Mouse (Mus musculus): Measurements from ENCODE around the gene Tmod1. TPM values are rescaled to one million over a fixed set of nuclear protein-coding genes. Genes with fewer than 3 reads are reported as not detected.

Gene Tmod1
- polyA plus RNA-seq, 1 experiment from 2014 or later: 5.2 TPM

DNA sequence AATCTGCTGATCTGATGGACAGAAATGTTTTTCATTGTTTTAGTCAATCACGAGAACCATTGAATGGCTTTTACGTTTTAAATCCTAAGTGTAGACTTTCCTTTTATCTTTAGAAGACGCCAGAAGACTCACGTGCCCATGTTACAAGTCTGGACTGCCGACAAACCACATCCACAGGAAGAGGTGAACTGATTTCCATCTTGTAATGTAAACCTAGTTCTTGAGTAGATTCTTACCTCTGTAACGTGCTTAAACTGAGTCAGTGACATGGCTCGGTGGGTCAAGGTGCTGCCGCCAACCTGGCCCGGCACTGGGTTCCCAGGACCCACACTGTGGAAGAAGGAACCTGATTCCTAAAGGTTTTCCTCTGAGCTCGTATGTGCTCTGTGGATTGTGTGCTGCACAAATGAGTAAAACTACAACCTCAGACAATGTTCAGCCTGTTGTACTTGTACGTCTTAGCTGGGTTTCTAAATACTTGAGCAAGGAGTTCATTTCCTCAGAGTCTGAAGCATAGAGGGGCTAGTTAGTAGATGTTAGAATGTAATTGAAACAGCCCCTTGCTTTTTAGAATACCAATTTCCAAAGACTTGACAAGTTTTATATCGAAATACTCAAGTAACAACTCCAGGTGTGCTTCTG, 113.3 kb downstream of the Tmod1 start:
- Histone ChIP-seq H3K27ac (ENCODE audit: low read depth, low read length) (no peak overlapping the region), H3K4me3 (ENCODE audit: low read length) (no peak overlapping the region), H3K36me3 (ENCODE audit: control insufficient read depth, insufficient read depth, low read length) (peaks cover 89% of the 10 kb centered on the region), H3K9me3 (ENCODE audit: control insufficient read depth, low read length) (no peaks in the 10 kb centered on the region), H3K27me3 (ENCODE audit: control insufficient read depth, insufficient read depth, low read length) (no peaks in the 10 kb centered on the region), H3K9ac (ENCODE audit: low read depth, low read length) (no peak overlapping the region), H3K4me2 (replicated peaks; ENCODE audit: low read depth, low read length) (no peak overlapping the region), H3K4me1 (ENCODE audit: control insufficient read depth, insufficient read depth, low read length) (no peaks in the 10 kb centered on the region)
- 93% methylated on average over 12 of the region's 12 CpGs for WGBS
- no peak for ATAC-seq (ENCODE audit: low FRiP score, low TSS enrichment)

DNA sequence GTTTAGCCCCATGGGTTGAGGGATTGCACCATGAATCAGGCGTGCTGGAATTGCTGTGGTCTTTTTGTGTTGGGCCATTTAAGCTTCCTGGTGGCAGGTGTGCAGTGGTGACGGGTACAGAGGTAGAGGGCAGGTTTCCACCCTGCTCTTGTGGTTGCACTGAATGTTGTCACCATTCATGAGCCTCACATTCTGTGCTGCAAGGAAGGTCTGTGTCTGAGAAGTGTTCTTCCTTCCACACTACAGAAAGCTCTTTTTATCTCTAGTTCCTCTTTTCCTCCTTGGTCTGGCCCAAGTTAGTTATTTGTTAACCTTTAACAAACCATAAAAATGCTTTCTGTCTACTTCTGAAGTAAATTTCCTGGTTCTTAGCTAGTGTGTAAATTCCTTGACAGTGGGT, 125.3 kb downstream of the Tmod1 start:
- no peaks in the 10 kb centered on the region for H3K27me3 ChIP-seq (ENCODE audit: control insufficient read depth, insufficient read depth, low read length)
- H3K9me3 ChIP-seq (ENCODE audit: control insufficient read depth, low read length): no peaks in the 10 kb centered on the region
- ATAC-seq (ENCODE audit: low FRiP score, low TSS enrichment): no peak
- WGBS: 94% methylated on average over 2 of the region's 2 CpGs
- H3K27ac ChIP-seq (ENCODE audit: low read depth, low read length): no peak overlapping the region
- no peak overlapping the region for H3K9ac ChIP-seq (ENCODE audit: low read depth, low read length)
- no peak overlapping the region for H3K4me3 ChIP-seq (ENCODE audit: low read length)
- no peaks in the 10 kb centered on the region for H3K4me1 ChIP-seq (ENCODE audit: control insufficient read depth, insufficient read depth, low read length)
- H3K4me2 ChIP-seq (replicated peaks; ENCODE audit: low read depth, low read length): no peak overlapping the region
- peaks cover 91% of the 10 kb centered on the region for H3K36me3 ChIP-seq (ENCODE audit: control insufficient read depth, insufficient read depth, low read length)

Other genes starting within 250 kb of the Tmod1 start
- 2.0 and 2.2 TPM in 2 replicates for gene Aldh1b1, start 239.9 kb upstream of the Tmod1 start, polyA plus RNA-seq (2014; fragmentation: Nextera tagmentation; extraction: Ambion mirVana)
- 0.14 TPM in 2 replicates for gene Igfbpl1, start 212.0 kb upstream of the Tmod1 start, polyA plus RNA-seq (2014; fragmentation: Nextera tagmentation; extraction: Ambion mirVana)
- gene Stra6l, start 190.3 kb upstream of the Tmod1 start, polyA plus RNA-seq (2014; fragmentation: Nextera tagmentation; extraction: Ambion mirVana): 0.29 and 0.61 TPM in 2 replicates
- 0.16 and 0.80 TPM in 2 replicates for gene Ccdc180, start 148.6 kb upstream of the Tmod1 start, polyA plus RNA-seq (2014; fragmentation: Nextera tagmentation; extraction: Ambion mirVana)
- 8.8 and 19.0 TPM in 2 replicates for gene Tdrd7, start 73.6 kb upstream of the Tmod1 start, polyA plus RNA-seq (2014; fragmentation: Nextera tagmentation; extraction: Ambion mirVana)
- 70.5 and 106 TPM in 2 replicates for gene Ncbp1, start 99.7 kb downstream of the Tmod1 start, polyA plus RNA-seq (2014; fragmentation: Nextera tagmentation; extraction: Ambion mirVana)
- 23.5 and 46.0 TPM in 2 replicates for gene Tstd2, start 99.8 kb downstream of the Tmod1 start, polyA plus RNA-seq (2014; fragmentation: Nextera tagmentation; extraction: Ambion mirVana)
- 23.8 and 24.3 TPM in 2 replicates for gene Xpa, start 157.4 kb downstream of the Tmod1 start, polyA plus RNA-seq (2014; fragmentation: Nextera tagmentation; extraction: Ambion mirVana)

All from kidney, embryonic 14.5 days (tissue).